10 mouse cellular contexts compared by ENCODE assay signal in the genomic region with DNA sequence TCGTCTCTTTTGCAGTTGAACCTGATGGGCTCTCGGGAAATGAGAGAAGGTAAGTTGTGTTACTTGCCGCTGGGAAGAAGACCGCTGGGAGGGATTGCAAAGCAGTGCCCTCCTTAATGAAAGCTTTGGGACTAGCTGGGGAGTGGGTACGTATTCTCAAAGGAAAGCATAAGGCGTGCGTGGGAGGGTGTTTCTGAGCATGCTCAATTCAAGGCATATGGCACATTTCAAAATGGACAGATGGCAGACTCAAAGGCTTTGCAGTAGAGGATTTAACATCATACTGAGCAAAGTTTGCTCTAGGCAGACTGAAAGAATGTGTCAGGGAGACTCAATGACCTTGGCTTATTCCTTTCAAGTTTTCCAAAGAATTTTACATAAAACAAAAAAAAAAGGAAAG. TPM values are rescaled to one million over a fixed set of nuclear protein-coding genes. Genes with fewer than 3 reads are reported as not detected.
DNase-seq lines count a peak whose midpoint lies in the region; ATAC-seq lines count a peak whose summit lies in the region.
"Had no signal": no experiment of that assay in that cellular context is flagged by ENCODE, and none has a peak within 500 bp of the region (broad histone marks: within the 10 kb centered on the region; RNA-seq: fewer than 3 reads in every experiment).

No protein-coding gene starts in this region.

- H3K27me3 ChIP-seq in forebrain, embryonic 14.5 days (replicated peaks; ENCODE audit: control insufficient read depth, insufficient read depth, low read length) = no peaks in the 10 kb centered on the region
- H3K27me3 ChIP-seq: liver, embryonic 13.5 days; stomach, embryonic 15.5 days had no signal

- no peak overlapping the region for H3K4me2 ChIP-seq in forebrain, embryonic 14.5 days (ENCODE audit: low read length)
- H3K4me2 ChIP-seq: liver, embryonic 13.5 days; stomach, embryonic 15.5 days had no signal

- H3K4me3 ChIP-seq in forebrain, embryonic 14.5 days (ENCODE audit: low read depth, low read length) = no peak overlapping the region
- H3K4me3 ChIP-seq: liver, embryonic 13.5 days; stomach, embryonic 15.5 days had no signal

- H3K27ac ChIP-seq in forebrain, embryonic 14.5 days (ENCODE audit: low read depth, low read length) = peak overlapping the region; percentile 45; the same call in 1 of the 2 replicates
- H3K27ac ChIP-seq: liver, embryonic 13.5 days; stomach, embryonic 15.5 days had no signal

- H3K4me1 ChIP-seq in forebrain, embryonic 14.5 days (ENCODE audit: control insufficient read depth, insufficient read depth, low read length) = peaks cover 15% of the 10 kb centered on the region

- no peaks in the 10 kb centered on the region for H3K36me3 ChIP-seq in forebrain, embryonic 14.5 days (ENCODE audit: control insufficient read depth, insufficient read depth, low read length)
- H3K36me3 ChIP-seq: liver, embryonic 13.5 days; stomach, embryonic 15.5 days had no signal

- DNase-seq in cerebellum, postnatal 4 days (ENCODE audit: low spot score in 2 of 2) = no peak
- peak; percentile 86 for DNase-seq in forebrain, embryonic 14.5 days (ENCODE audit: low spot score)
- peak; percentile 52 to 64 for DNase-seq in layer of hippocampus, postnatal 10 days (ENCODE audit: low spot score in 2 of 2)
- DNase-seq in right cerebral cortex, adult 2 months (ENCODE audit: low spot score in 2 of 2) = peak; percentile 78 to 84
- no peak for DNase-seq in adrenal gland, postnatal 14 days
- DNase-seq in neural tube, embryonic 10.5 days (ENCODE audit: extremely low spot score, low spot score) = no peak
- DNase-seq: liver, embryonic 13.5 days had no signal

- no peaks in the 10 kb centered on the region for H3K9me3 ChIP-seq in forebrain, embryonic 14.5 days (replicated peaks; ENCODE audit: control insufficient read depth, low read length)
- H3K9me3 ChIP-seq: liver, embryonic 13.5 days; stomach, embryonic 15.5 days had no signal

- WGBS in forebrain, embryonic 14.5 days = 60% methylated on average over 7 of the region's 7 CpGs

- H3K9ac ChIP-seq in forebrain, embryonic 14.5 days (ENCODE audit: low read length) = no peak overlapping the region
- H3K9ac ChIP-seq: liver, embryonic 13.5 days; stomach, embryonic 15.5 days had no signal

- peak; percentile 53 for ATAC-seq in cerebellum, adult (ENCODE audit: insufficient number of reproducible peaks, low FRiP score, low TSS enrichment)
- peak; percentile 89 for ATAC-seq in forebrain, embryonic 14.5 days
- ATAC-seq in activated CD4-positive, CD25-positive, alpha-beta regulatory T cell, adult 4 months = no peak

RNA-seq across cellular contexts. Expression of gene Med4, which starts 40.3 kb away (rescaled TPM):
- polyA plus RNA-seq in forebrain, embryonic 14.5 days (2014; fragmentation: Nextera tagmentation; extraction: Ambion mirVana) = 99.3 and 100.0 TPM in 2 replicates
- total RNA-seq in layer of hippocampus, postnatal 10 days (2021) = 10 to 100 TPM; 34.0 to 35.7 TPM
- total RNA-seq in adrenal gland, postnatal 14 days (2021) = 25.9 and 30.6 TPM in 2 replicates
- 10 to 100 TPM; 56.3 to 65.1 TPM for polyA plus RNA-seq in activated CD4-positive, CD25-positive, alpha-beta regulatory T cell, adult 4 months (2017; shearing (Covaris generic))

RNA-seq across cellular contexts. Expression of gene Sucla2, which starts 55.6 kb away (rescaled TPM):
- polyA plus RNA-seq in forebrain, embryonic 14.5 days (2014; fragmentation: Nextera tagmentation; extraction: Ambion mirVana) = 111 and 122 TPM in 2 replicates
- total RNA-seq in layer of hippocampus, postnatal 10 days (2021) = 100 to 1,000 TPM; 136 to 151 TPM
- 999 and 1,057 TPM in 2 replicates for total RNA-seq in adrenal gland, postnatal 14 days (2021)
- 10 to 100 TPM; 85.1 to 91.6 TPM for polyA plus RNA-seq in activated CD4-positive, CD25-positive, alpha-beta regulatory T cell, adult 4 months (2017; shearing (Covaris generic))

Comparison
In these comparisons a context has a peak if more than half of its experiments do, and no peak if none do; other contexts are left out.
1. DNase-seq: peak in forebrain, embryonic 14.5 days (single experiment), layer of hippocampus, postnatal 10 days (2 of 2) and right cerebral cortex, adult 2 months (2 of 2); none in cerebellum, postnatal 4 days (0 of 2), adrenal gland, postnatal 14 days (single experiment) and neural tube, embryonic 10.5 days (single experiment).